8 mouse cellular contexts compared by ENCODE assay signal in genomic region chr2:113848245-113849121, GRCm38 (mm10). TPM values are rescaled to one million over a fixed set of nuclear protein-coding genes. Genes with fewer than 3 reads are reported as not detected.
DNase-seq lines count a peak whose midpoint lies in the region; ATAC-seq lines count a peak whose summit lies in the region.

Gene Arhgap11a, minus strand, starts transcription at chr2:113848661.

- peak; percentile 99 for DNase-seq in adipocyte (ENCODE audit: low spot score)
- DNase-seq in embryo, embryonic 10 days (ENCODE audit: low spot score): peak; percentile 96
- peak; percentile 85 for DNase-seq in gastrocnemius, postnatal 10 days
- DNase-seq in induced T-regulatory cell, adult 2 months (ENCODE audit: low read depth): peak; percentile 98
- DNase-seq in left cerebral cortex, adult 9 months (ENCODE audit: low spot score in 2 of 2): peak; percentile 87 to 93
- peak; percentile 86 for DNase-seq in right cerebral cortex, postnatal 14 days
- DNase-seq in urinary bladder, postnatal 36 days (ENCODE audit: low spot score in 2 of 2): peak; percentile 88 to 89

- ATAC-seq in megakaryocyte progenitor cell, adult 5-6 weeks (replicated peaks; ENCODE audit: poor library complexity): peak; percentile 84

RNA-seq across cellular contexts. Expression of gene Arhgap11a, which starts in this region (rescaled TPM):
- 1 to 10 TPM; 7.0 to 9.1 TPM for total RNA-seq in gastrocnemius, postnatal 10 days (2021)
- 42.4 and 43.0 TPM in 2 replicates for total RNA-seq in megakaryocyte progenitor cell, adult 5-6 weeks (2015)
- 35.9 and 50.3 TPM in 2 replicates for total RNA-seq in megakaryocyte progenitor cell, adult 5-6 weeks (2017)

Comparison
In these comparisons a context has a peak if more than half of its experiments do, and no peak if none do; other contexts are left out.
1. Peak in every context shown above with its lines: DNase-seq and ATAC-seq.